Mouse (Mus musculus) heart, postnatal 14 days (tissue): ENCODE data around the gene Sult2a2. TPM values are rescaled to one million over a fixed set of nuclear protein-coding genes. Genes with fewer than 3 reads are reported as not detected.
"Not testable (repeated sequence)": the region's sequence is repeated elsewhere in the genome, so short reads cannot be mapped to it uniquely, and the experiment has no call there.

Source experiments
- DNase-seq, 2 experiments: peaks; one replicate each; pipeline ENCODE4 v3.0.0; 2021 to 2022
- intact Hi-C: fragments of 180-260 bp; cut with DNase I; formaldehyde crosslinking; loops from one replicate; pipeline ENCODE4 v1.15.1; 2025
- long read RNA-seq, 2 experiments: library from polyadenylated mRNA; stranded (forward); transcript quantifications; one replicate each; pipeline ENCODE4 v2.0.0; 2021
- total RNA-seq, 2 experiments: library from RNA; stranded (reverse); gene quantifications; 2 replicates each; pipeline ENCODE4 v1.2.3; 2021

The Sult2a2 gene
- total RNA-seq: not detected
- long read RNA-seq, experiment 1: 0 reads
- long read RNA-seq, experiment 2: 0 reads

GRCm38 (mm10) chr7:13733205-13733604 is at the start of gene Sult2a2:
Gene Sult2a2, plus strand, starts transcription at chr7:13733505.
- intact Hi-C loops, DNase-seq: not testable (repeated sequence)

GRCm38 (mm10) chr7:13813913-13814312 is 80.6 kb downstream of the Sult2a2 start:
- intact Hi-C loops: no loop called here
- DNase-seq: no peak

Other genes with a start within 250 kb of the Sult2a2 start
- gene Bsph2, start 162.4 kb upstream of the Sult2a2 start, total RNA-seq: not detected
- not detected for gene Sult2a5, start 109.5 kb upstream of the Sult2a2 start, total RNA-seq
- not detected for gene Sult2a1, start 103.9 kb downstream of the Sult2a2 start, total RNA-seq